Mouse (Mus musculus) kidney, adult 2 months (tissue): ENCODE measurements around the gene Eefsec.
A peak's percentile ranks its signal among the peaks of the same experiment; 100 is the strongest.

Experiments
- CTCF ChIP-seq: fragments of 200-500 bp; conservative IDR thresholded peaks from 2 replicates; pipeline ENCODE4 v1.5.1; 2011; ENCODE audit warnings: low read depth, mild to moderate bottlenecking, control low read depth, low read length, moderate library complexity, mixed read lengths; ENCODE audit not compliant: insufficient read depth, insufficient read length
- POLR2A ChIP-seq: fragments of 200-500 bp; IDR thresholded peaks from one replicate; pipeline ENCODE4 v1.6.1; 2011; ENCODE audit warnings: low read depth, low read length, control low read depth

- TF ChIP-seq POLR2A = no peak
- TF ChIP-seq CTCF = peak; percentile 60; the same call in 1 of the 2 replicates
Observed at GRCm38 (mm10) chr6:88321879-88322278, 124.5 kb downstream of the Eefsec start.
